8 mouse cellular contexts compared by ENCODE assay signal in the genomic region with DNA sequence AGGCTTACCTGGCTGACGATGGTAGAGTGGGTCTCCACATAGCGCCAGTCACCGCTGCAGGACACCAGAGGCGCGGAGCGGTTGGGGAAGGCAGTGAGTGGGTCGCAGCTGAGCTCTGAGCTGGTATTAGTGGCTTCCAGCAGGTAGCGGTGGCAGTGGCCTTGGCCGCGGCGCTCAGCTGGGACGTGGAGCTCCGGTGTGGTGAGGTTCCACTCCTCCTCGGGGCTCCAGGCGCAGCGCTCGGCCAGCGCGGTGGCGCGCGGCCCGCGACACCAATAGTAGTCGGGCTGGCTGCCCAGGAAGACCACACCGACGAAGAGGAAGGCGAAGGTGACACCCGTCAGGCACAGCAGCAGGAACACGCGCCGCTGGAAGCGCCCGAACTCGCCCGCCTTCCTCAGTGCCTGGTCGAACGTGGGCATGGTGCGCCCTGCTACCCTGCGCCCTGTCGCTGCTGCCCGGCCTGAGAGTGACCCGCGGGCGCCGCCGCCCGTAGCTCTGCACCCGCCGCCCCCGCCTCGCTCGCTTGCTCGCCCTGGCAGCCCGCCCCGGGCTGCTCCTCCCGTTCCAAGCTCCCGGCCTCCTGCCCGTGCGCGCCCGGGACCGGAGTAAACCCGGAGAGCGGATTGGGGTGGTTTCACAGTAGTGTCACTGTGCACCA. TPM values are rescaled to one million over a fixed set of nuclear protein-coding genes. Genes with fewer than 3 reads are reported as not detected.
DNase-seq lines count a peak whose midpoint lies in the region; ATAC-seq lines count a peak whose summit lies in the region.

No protein-coding gene starts in this region.

- peaks cover 10% of the 10 kb centered on the region for H3K4me1 ChIP-seq in embryonic facial prominence, embryonic 12.5 days
- no peaks in the 10 kb centered on the region; the same call in 1 of the 2 replicates for H3K4me1 ChIP-seq in heart, embryonic 16.5 days (ENCODE audit: control insufficient read depth, insufficient read depth, low read length)

- no peak for ATAC-seq in embryonic facial prominence, embryonic 12.5 days (ENCODE audit: insufficient number of reproducible peaks, insufficient read depth, low FRiP score, low TSS enrichment)
- ATAC-seq in heart, embryonic 16.5 days (replicated peaks; ENCODE audit: extremely low read depth, insufficient read depth, low FRiP score) = peak; percentile 37
- peak; percentile 23; the same call in 1 of the 2 replicates for ATAC-seq in megakaryocyte-erythroid progenitor cell, adult 5-6 weeks (replicated peaks; ENCODE audit: low FRiP score, low TSS enrichment, poor library complexity, severe bottlenecking)

- peak; percentile 91 for DNase-seq in heart, adult 11 months
- no peak for DNase-seq in heart, postnatal 25 days (ENCODE audit: low spot score)
- DNase-seq in kidney, postnatal 25 days = peak; percentile 18 to 61
- no peak for DNase-seq in yolk sac, embryonic 10.5 days (ENCODE audit: low spot score)
- DNase-seq in layer of hippocampus, adult 11-12 months (ENCODE audit: low spot score) = no peak

- no peak overlapping the region for H3K27ac ChIP-seq in embryonic facial prominence, embryonic 12.5 days
- H3K27ac ChIP-seq in heart, embryonic 16.5 days (ENCODE audit: low read length) = no peak overlapping the region

- peak overlapping the region; percentile 65 for H3K4me2 ChIP-seq in embryonic facial prominence, embryonic 12.5 days (replicated peaks)
- H3K4me2 ChIP-seq in heart, embryonic 16.5 days (ENCODE audit: low read depth, low read length) = peak overlapping the region; percentile 77

- intact Hi-C loops in heart, postnatal 25 days (cut with DNase I) = no loop called here

- no peaks in the 10 kb centered on the region for H3K9me3 ChIP-seq in embryonic facial prominence, embryonic 12.5 days
- no peaks in the 10 kb centered on the region for H3K9me3 ChIP-seq in heart, embryonic 16.5 days (replicated peaks; ENCODE audit: control insufficient read depth, low read length)

- H3K9ac ChIP-seq in embryonic facial prominence, embryonic 12.5 days = no peak overlapping the region
- H3K9ac ChIP-seq in heart, embryonic 16.5 days (ENCODE audit: low read length) = peak overlapping the region; percentile 62

- peaks cover 61% of the 10 kb centered on the region for H3K27me3 ChIP-seq in embryonic facial prominence, embryonic 12.5 days
- H3K27me3 ChIP-seq in heart, embryonic 16.5 days (ENCODE audit: control insufficient read depth, insufficient read depth, low read length) = peaks cover 52% of the 10 kb centered on the region

- H3K36me3 ChIP-seq in embryonic facial prominence, embryonic 12.5 days = no peaks in the 10 kb centered on the region
- H3K36me3 ChIP-seq in heart, embryonic 16.5 days (ENCODE audit: control insufficient read depth, insufficient read depth) = no peaks in the 10 kb centered on the region

- H3K4me3 ChIP-seq in embryonic facial prominence, embryonic 12.5 days = peak overlapping the region; percentile 37
- peak overlapping the region; percentile 57 for H3K4me3 ChIP-seq in heart, embryonic 16.5 days (ENCODE audit: low read length)

- 2% methylated on average over 65 of the region's 65 CpGs for whole genome bisulfite sequencing in embryonic facial prominence, embryonic 12.5 days
- WGBS in heart, embryonic 16.5 days = 1% methylated on average over 60 of the region's 65 CpGs

RNA-seq across cellular contexts. Expression of a gene that starts 0.5 kb away (rescaled TPM):
- total RNA-seq in heart, postnatal 25 days (2021) = 1 to 10 TPM; 5.6 to 7.0 TPM
- 0.26 and 0.38 TPM in 2 replicates for polyA plus RNA-seq in embryonic facial prominence, embryonic 12.5 days (2016; fragmentation: Nextera tagmentation; extraction: Ambion mirVana)
- polyA plus RNA-seq in heart, embryonic 16.5 days (2015; fragmentation: Nextera tagmentation; extraction: Ambion mirVana) = 1.3 and 2.3 TPM in 2 replicates
- total RNA-seq in megakaryocyte-erythroid progenitor cell, adult 5-6 weeks (2014; fragmentation: Nextera tagmentation) = 26.2 and 42.0 TPM in 2 replicates
- 27.4 and 29.7 TPM in 2 replicates for total RNA-seq in megakaryocyte-erythroid progenitor cell, adult 5-6 weeks (2017)

Comparison
In these comparisons a context has a peak if more than half of its experiments do, and no peak if none do; other contexts are left out.
1. DNase-seq: peak in heart, adult 11 months (single experiment) and kidney, postnatal 25 days (2 of 2); none in heart, postnatal 25 days (single experiment), yolk sac, embryonic 10.5 days (single experiment) and layer of hippocampus, adult 11-12 months (single experiment).